Mouse (Mus musculus): ENCODE measurements at regions not wholly inside any gene's neighbourhood (a gene's known extent, or its start where the extent isn't known, plus 50 kb on each side); places are given as distances from the start of the nearest gene placed in this dataset.

- DNase-seq (ENCODE audit: low spot score in 2 of 2): no peak
These were observed 92.1 kb downstream of the Bcl2l11 start for GRCm38 (mm10) chr2:128217784-128218467.

GRCm38 (mm10) chr2:128218961-128219360 lies 93.1 kb downstream of the Bcl2l11 start:
- no peak for DNase-seq (ENCODE audit: low spot score in 2 of 2)

- no peak for DNase-seq (ENCODE audit: low spot score in 2 of 2)
These were observed 95.2 kb downstream of the Bcl2l11 start for GRCm38 (mm10) chr2:128221055-128221454.

- DNase-seq (ENCODE audit: low spot score in 2 of 2): no peak
These were observed 95.8 kb downstream of the Bcl2l11 start for GRCm38 (mm10) chr2:128221657-128222056.

GRCm38 (mm10) chr2:128226465-128227047 lies 100.7 kb downstream of the Bcl2l11 start:
- no peak for DNase-seq (ENCODE audit: low spot score in 2 of 2)

GRCm38 (mm10) chr2:128229730-128230129 lies 103.9 kb downstream of the Bcl2l11 start:
- no peak for DNase-seq (ENCODE audit: low spot score in 2 of 2)

GRCm38 (mm10) chr2:128230921-128231320 lies 105.1 kb downstream of the Bcl2l11 start:
- DNase-seq (ENCODE audit: low spot score in 2 of 2): no peak

GRCm38 (mm10) chr2:128231338-128231737 lies 105.5 kb downstream of the Bcl2l11 start:
- no peak for DNase-seq (ENCODE audit: low spot score in 2 of 2)

GRCm38 (mm10) chr2:128232027-128232426 lies 106.2 kb downstream of the Bcl2l11 start:
- DNase-seq (ENCODE audit: low spot score in 2 of 2): no peak

GRCm38 (mm10) chr2:128235127-128235526 lies 109.3 kb downstream of the Bcl2l11 start:
- no peak for DNase-seq (ENCODE audit: low spot score in 2 of 2)

GRCm38 (mm10) chr2:128239451-128239850 lies 113.6 kb downstream of the Bcl2l11 start:
- DNase-seq (ENCODE audit: low spot score in 2 of 2): no peak

- DNase-seq (ENCODE audit: low spot score in 2 of 2): no peak
These were observed 114.2 kb downstream of the Bcl2l11 start for GRCm38 (mm10) chr2:128240054-128240453.

GRCm38 (mm10) chr2:128240536-128241279 lies 114.9 kb downstream of the Bcl2l11 start:
- DNase-seq (ENCODE audit: low spot score in 2 of 2): no peak

GRCm38 (mm10) chr2:128241280-128241665 lies 115.4 kb downstream of the Bcl2l11 start:
- DNase-seq (ENCODE audit: low spot score in 2 of 2): no peak

- DNase-seq (ENCODE audit: low spot score in 2 of 2): peak; percentile 43 to 85
These were observed 119.7 kb downstream of the Bcl2l11 start for GRCm38 (mm10) chr2:128245544-128245943.

- no peak for DNase-seq (ENCODE audit: low spot score in 2 of 2)
These were observed 122.1 kb downstream of the Bcl2l11 start for GRCm38 (mm10) chr2:128247967-128248366.

GRCm38 (mm10) chr2:128249188-128249587 lies 123.3 kb downstream of the Bcl2l11 start:
- no peak for DNase-seq (ENCODE audit: low spot score in 2 of 2)

- DNase-seq (ENCODE audit: low spot score in 2 of 2): no peak
These were observed 123.8 kb downstream of the Bcl2l11 start for GRCm38 (mm10) chr2:128249607-128250006.

GRCm38 (mm10) chr2:128250841-128251240 lies 125.0 kb downstream of the Bcl2l11 start:
- DNase-seq (ENCODE audit: low spot score in 2 of 2): no peak

- no peak for DNase-seq (ENCODE audit: low spot score in 2 of 2)
These were observed 130.8 kb downstream of the Bcl2l11 start for GRCm38 (mm10) chr2:128256651-128257050.

- DNase-seq (ENCODE audit: low spot score in 2 of 2): no peak
These were observed 131.4 kb downstream of the Bcl2l11 start for GRCm38 (mm10) chr2:128257262-128257661.

- no peak for DNase-seq (ENCODE audit: low spot score in 2 of 2)
These were observed 138.0 kb downstream of the Bcl2l11 start for GRCm38 (mm10) chr2:128263880-128264279.
